Mouse (Mus musculus) forebrain, embryonic 15.5 days (tissue): Measurements from ENCODE around the gene Gm21962. TPM values are rescaled to one million over a fixed set of nuclear protein-coding genes. Genes with fewer than 3 reads are reported as not detected.

Source experiments
- ATAC-seq: fragments of 200-750 bp; cut with Nextera tagmentation; replicated peaks from 2 replicates; pipeline ENCODE4 v1.8.0; 2017; ENCODE audit warnings: mild to moderate bottlenecking, moderate TSS enrichment, moderate library complexity
- H3K27ac ChIP-seq: fragments of 300-500 bp; sonication (generic); replicated peaks from 2 replicates; pipeline ENCODE4 v1.5.1; 2015; ENCODE audit warnings: mild to moderate bottlenecking, inconsistent platforms
- H3K27me3 ChIP-seq: fragments of 300-500 bp; sonication (generic); 2 replicates; pipeline ENCODE4 v1.6.1; 2015; ENCODE audit warnings: inconsistent platforms
- H3K36me3 ChIP-seq: fragments of 300-500 bp; sonication (generic); 2 replicates; pipeline ENCODE4 v1.6.1; 2015; ENCODE audit warnings: mild to moderate bottlenecking, inconsistent platforms
- H3K4me1 ChIP-seq: fragments of 300-500 bp; sonication (generic); 2 replicates; pipeline ENCODE4 v1.6.1; 2015; ENCODE audit warnings: inconsistent platforms
- H3K4me2 ChIP-seq: fragments of 300-500 bp; sonication (generic); replicated peaks from 2 replicates; pipeline ENCODE4 v1.6.1; 2015; ENCODE audit warnings: mild to moderate bottlenecking, inconsistent platforms
- H3K4me3 ChIP-seq: fragments of 300-500 bp; sonication (generic); 2 replicates; pipeline ENCODE4 v1.5.1; 2015; ENCODE audit warnings: mild to moderate bottlenecking, inconsistent platforms
- H3K9ac ChIP-seq: fragments of 300-500 bp; sonication (generic); replicated peaks from 2 replicates; pipeline ENCODE4 v1.6.1; 2015; ENCODE audit warnings: mild to moderate bottlenecking, inconsistent platforms
- H3K9me3 ChIP-seq: fragments of 300-500 bp; sonication (generic); 2 replicates; pipeline ENCODE4 v1.6.1; 2016; ENCODE audit warnings: inconsistent platforms
- WGBS: fragments of 180-500 bp; shearing (Covaris S2); methylation state at CpG from one replicate; pipeline ENCODE4 v1.1.7; 2015; ENCODE audit warnings: mixed read lengths; 5-methylcytosine and 5-hydroxymethylcytosine counted together
- polyA plus RNA-seq: library from polyadenylated mRNA; unstranded; fragments of >200 nt; fragmentation: Nextera tagmentation; extraction: Ambion mirVana; gene quantifications from 2 replicates; pipeline ENCODE4 v1.2.1, GENCODE M21; 2015

Gene Gm21962
- polyA plus RNA-seq, 1 experiment from 2014 or later = not detected

DNA sequence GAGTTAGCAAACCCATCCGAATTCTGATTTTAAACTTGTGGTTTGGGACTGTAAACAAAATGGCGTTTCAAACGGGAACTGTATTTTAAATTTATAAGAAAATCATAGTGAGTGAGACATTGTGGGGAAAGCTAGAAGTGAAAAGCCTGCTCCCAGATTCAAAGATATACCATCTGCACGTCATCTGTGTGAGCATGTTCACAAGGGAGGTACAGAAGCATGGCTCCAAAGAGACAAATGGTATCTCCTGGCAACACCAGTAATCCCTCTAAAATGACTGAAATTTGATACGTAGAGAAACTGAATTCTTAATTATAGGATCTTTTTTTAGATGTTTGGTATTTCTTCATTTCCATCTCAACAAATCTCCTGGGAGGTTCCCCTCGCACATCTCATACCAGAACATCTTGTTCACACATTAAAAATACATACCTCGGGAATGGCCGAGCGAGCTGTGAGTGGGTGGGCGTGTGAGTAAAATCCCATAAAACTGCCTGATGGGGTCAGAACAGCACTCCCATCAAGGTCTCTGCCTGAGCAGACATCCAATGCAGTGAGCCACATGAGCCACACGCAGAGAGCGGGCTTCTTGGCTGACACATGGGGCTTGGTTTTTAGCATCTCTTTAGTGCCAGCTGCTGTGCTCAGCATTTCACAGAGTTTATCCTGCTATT, 23.8 kb upstream of the Gm21962 start:
- H3K9ac ChIP-seq = no peak overlapping the region
- peaks cover 13% of the 10 kb centered on the region for H3K4me1 ChIP-seq
- H3K4me3 ChIP-seq = no peak overlapping the region
- 65% methylated on average over 12 of the region's 12 CpGs for WGBS
- ATAC-seq = peak; percentile 87
- peak overlapping the region; percentile 76 for H3K27ac ChIP-seq
- no peaks in the 10 kb centered on the region for H3K9me3 ChIP-seq
- no peak overlapping the region for H3K4me2 ChIP-seq
- H3K27me3 ChIP-seq = no peaks in the 10 kb centered on the region
- H3K36me3 ChIP-seq = no peaks in the 10 kb centered on the region

DNA sequence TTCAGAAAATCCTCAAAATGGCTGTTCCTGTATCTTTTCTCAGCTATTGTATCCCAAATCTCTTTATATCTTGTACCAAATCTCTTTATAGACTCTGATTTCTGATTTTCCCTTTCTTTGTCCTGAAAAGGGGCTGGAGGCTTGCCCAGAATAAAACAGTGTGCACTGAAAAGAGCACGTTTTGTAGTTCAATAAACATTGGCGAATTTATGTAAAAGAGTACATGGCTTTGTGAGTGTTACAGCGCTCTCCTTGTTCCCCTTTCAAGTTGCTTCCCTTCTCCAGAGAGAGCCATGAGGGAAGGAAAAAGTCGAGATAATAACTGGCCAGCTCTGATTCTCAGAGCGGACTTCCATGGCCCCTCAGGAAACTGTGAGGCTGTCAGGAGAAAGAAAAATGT, 22.2 kb upstream of the Gm21962 start:
- H3K27ac ChIP-seq = no peak overlapping the region

DNA sequence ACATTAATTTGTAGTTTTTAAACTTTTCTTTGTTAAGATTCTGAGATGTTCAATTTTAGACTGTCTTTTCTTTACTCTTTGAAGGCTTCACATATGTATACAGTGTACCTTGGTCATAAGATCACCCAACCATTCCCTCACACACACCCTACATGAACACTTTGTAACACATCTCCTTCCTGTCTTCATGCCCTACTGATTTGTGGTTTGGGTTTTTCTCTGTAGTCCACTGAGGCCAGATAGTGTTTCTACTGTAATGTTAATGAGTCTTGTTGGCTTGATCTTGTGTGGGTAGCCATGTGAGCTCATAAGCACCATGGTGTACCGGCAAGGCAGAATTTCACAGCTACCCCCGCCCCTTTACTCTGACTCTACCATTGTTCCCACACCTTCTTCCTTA, 18.5 kb upstream of the Gm21962 start:
- Histone ChIP-seq H3K4me2 (no peak overlapping the region), H3K27ac (no peak overlapping the region), H3K9me3 (no peaks in the 10 kb centered on the region), H3K36me3 (no peaks in the 10 kb centered on the region), H3K27me3 (no peaks in the 10 kb centered on the region), H3K9ac (no peak overlapping the region), H3K4me1 (peaks cover 10% of the 10 kb centered on the region), H3K4me3 (no peak overlapping the region)
- WGBS = 93% methylated on average over 2 of the region's 2 CpGs
- ATAC-seq = no peak

More for the DNA sequence above, 22.2 kb upstream of the Gm21962 start:
- Histone ChIP-seq H3K9me3 (no peaks in the 10 kb centered on the region), H3K4me1 (peaks cover 12% of the 10 kb centered on the region), H3K27me3 (no peaks in the 10 kb centered on the region), H3K9ac (no peak overlapping the region), H3K36me3 (no peaks in the 10 kb centered on the region), H3K4me2 (no peak overlapping the region), H3K4me3 (no peak overlapping the region)
- no peak; the same call in 1 of the 2 replicates for ATAC-seq
- 14% methylated on average over 5 of the region's 5 CpGs for WGBS

DNA sequence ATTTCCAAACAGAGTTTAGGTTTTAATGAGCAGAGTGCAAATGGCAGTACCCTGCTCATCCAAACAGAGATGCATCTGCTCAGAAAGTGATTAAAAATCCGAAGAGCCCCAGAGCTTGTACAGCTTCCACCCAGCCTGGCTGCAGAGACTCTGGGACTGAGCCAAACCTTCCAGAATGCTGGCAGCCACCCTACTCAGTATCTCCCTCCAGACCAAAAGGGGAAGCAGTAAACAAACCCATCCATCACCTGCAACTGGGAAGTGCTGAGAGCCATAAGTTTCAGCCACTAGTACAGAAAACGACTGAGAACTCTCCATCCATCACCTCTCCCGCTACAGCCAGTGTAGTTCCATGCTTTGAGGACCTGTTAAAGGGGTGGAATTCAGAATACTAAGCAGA, 9.6 kb downstream of the Gm21962 start:
- Histone ChIP-seq H3K4me2 (no peak overlapping the region), H3K9ac (no peak overlapping the region), H3K36me3 (no peaks in the 10 kb centered on the region), H3K4me1 (peaks cover 36% of the 10 kb centered on the region), H3K4me3 (no peak overlapping the region), H3K9me3 (no peaks in the 10 kb centered on the region), H3K27me3 (no peaks in the 10 kb centered on the region), H3K27ac (peak overlapping the region; percentile 70)
- 4% methylated on average over 3 of the region's 3 CpGs for WGBS
- peak; percentile 61 for ATAC-seq

DNA sequence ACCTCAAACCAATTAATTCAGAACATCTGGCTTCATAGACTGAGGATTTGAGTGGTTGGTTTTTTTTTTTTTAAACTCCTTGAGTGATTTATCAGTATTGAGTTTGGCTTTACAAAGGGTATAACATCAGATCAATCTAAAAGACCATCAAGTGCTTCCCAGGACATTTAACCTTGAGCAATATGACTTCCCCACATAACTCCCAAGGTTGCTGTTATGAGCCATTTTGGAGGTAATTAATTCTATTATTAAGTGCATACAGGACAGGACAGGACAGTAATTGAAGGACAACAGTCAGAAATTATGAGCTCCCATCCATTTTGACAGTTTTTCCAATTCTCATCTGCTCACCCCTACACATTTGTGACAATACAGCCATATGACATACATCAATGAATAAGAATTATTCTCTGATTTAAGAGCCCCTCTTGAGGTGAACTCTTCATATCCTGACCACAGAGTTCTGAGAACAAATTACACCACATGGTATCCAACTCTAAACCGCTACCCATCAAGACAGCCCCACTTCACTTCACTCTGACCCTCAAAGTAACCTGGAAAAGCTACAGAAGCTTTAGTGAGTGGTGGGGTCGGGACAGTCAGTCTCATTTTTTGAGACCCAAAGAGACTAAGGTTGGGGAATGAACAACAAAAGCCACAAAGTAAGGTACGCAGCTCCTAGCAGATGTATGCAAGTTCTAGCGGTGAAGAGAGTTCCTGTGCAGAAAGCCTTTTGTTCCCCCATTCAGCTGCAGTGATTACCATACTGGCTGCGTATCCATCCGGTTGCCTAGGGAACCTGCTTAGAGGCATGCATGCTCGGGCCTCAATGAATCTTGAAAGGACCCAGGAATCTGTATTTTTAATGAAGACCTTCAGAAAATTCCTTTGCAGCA, 11.8 kb downstream of the Gm21962 start:
- peak overlapping the region; percentile 20; the same call in 1 of the 2 replicates for H3K4me2 ChIP-seq
- H3K9ac ChIP-seq = no peak overlapping the region
- peaks cover 36% of the 10 kb centered on the region for H3K4me1 ChIP-seq
- H3K27ac ChIP-seq = peak overlapping the region; percentile 81
- H3K27me3 ChIP-seq = no peaks in the 10 kb centered on the region
- no peaks in the 10 kb centered on the region for H3K36me3 ChIP-seq
- peak; percentile 97 for ATAC-seq
- H3K4me3 ChIP-seq = no peak overlapping the region
- no peaks in the 10 kb centered on the region for H3K9me3 ChIP-seq
- WGBS = 4% methylated on average over 7 of the region's 7 CpGs

DNA sequence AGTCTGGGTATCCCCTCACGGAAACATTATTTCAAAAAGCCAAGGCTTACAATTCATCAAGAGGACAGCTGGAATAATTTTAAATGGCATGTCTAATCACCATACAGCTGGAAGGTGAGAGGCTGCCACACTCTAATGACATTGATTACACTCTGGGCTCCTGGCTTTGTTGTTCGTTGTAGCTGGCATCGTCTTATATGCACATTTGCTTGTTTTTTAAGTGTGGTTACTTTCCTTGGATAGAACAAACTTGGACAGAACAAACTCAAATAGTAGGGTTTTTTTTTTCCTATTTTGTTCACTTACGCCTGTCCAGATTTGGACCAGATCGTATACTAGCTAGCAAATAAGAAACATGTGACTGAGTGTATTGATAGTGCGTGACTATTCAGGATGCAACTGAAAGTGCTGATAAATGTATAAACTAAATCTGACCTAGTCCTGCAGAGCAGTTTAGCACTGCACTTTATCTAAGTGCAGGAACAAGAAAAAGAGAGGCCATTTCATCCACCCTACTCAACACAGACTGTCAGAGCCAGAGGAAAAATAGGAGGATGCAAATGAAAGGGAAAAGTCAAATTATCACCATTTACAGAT, 12.6 kb downstream of the Gm21962 start:
- no peaks in the 10 kb centered on the region for H3K36me3 ChIP-seq
- peak overlapping the region; percentile 20; the same call in 1 of the 2 replicates for H3K4me2 ChIP-seq
- WGBS = 4% methylated on average over 6 of the region's 6 CpGs
- H3K27ac ChIP-seq = peak overlapping the region; percentile 81
- no peak overlapping the region for H3K4me3 ChIP-seq
- ATAC-seq = peak; percentile 71
- H3K9ac ChIP-seq = no peak overlapping the region
- no peaks in the 10 kb centered on the region for H3K27me3 ChIP-seq
- no peaks in the 10 kb centered on the region for H3K9me3 ChIP-seq
- peaks cover 36% of the 10 kb centered on the region for H3K4me1 ChIP-seq

DNA sequence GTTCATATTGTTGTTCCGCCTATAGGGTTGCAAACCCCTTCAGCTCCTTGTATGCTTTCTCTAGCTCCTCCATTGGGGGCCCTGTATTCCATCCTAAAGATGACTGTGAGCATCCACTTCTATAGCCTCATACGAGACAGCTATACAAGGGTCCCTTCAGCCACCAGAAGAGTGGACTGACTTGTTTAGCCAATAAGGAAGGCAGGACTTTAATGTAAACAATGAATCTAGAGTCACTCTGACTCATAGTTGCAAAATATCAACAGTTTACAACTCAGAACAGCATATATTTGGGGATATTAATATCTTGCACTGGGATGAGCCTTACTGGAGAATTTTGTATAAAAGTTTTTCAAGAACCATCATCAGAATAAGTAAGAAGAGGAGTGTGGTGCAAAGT, 15.6 kb downstream of the Gm21962 start:
- Histone ChIP-seq H3K4me3 (no peak overlapping the region), H3K36me3 (no peaks in the 10 kb centered on the region), H3K4me2 (no peak overlapping the region), H3K9me3 (no peaks in the 10 kb centered on the region), H3K9ac (no peak overlapping the region), H3K27me3 (no peaks in the 10 kb centered on the region), H3K4me1 (peaks cover 19% of the 10 kb centered on the region), H3K27ac (no peak overlapping the region)
- no peak for ATAC-seq
- WGBS = 92% methylated on average over 2 of the region's 2 CpGs

DNA sequence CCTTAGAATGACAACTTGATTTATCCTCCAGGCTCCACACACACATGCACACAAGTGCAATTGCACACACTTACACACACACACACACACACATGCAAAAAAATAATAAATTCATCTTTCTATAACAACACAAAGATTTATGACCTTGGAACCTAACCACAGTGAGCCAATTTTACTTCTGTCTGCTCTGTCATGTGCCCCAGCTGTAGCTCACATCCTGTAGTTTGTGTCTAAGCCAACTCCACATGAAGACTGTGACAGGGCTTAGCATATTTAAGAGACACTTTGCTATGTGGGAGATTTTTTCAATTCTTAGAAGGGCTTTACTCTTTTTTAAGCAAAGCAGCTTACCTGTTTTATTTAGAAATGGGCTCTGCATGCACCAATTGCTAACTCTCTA, 20.2 kb downstream of the Gm21962 start:
- H3K9me3 ChIP-seq = no peaks in the 10 kb centered on the region
- H3K4me1 ChIP-seq = no peaks in the 10 kb centered on the region
- no peaks in the 10 kb centered on the region for H3K36me3 ChIP-seq
- H3K4me3 ChIP-seq = no peak overlapping the region
- no peaks in the 10 kb centered on the region for H3K27me3 ChIP-seq
- H3K9ac ChIP-seq = no peak overlapping the region
- H3K4me2 ChIP-seq = no peak overlapping the region
- ATAC-seq = no peak
- no peak overlapping the region for H3K27ac ChIP-seq

DNA sequence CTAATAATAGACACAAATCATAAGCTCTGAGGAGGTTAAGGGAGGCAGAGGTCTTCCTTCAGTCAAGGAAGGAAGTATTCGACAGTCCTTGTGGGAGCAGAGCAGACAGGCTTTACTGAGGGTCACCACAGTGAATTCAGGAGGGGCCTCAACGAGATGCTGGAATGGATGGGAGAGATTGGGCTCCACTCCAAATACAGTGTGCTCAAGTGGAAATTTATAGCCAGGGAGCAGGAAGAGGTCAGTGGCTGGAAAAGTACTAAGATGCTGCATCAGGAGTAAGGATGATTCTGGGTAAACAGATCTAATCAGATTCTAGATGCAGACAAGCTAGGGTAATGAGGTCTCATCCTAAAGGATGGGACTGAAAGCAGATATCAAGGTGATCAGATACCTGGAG, 44.6 kb downstream of the Gm21962 start:
- ATAC-seq = no peak
- 58% methylated on average over 2 of the region's 2 CpGs for WGBS

DNA sequence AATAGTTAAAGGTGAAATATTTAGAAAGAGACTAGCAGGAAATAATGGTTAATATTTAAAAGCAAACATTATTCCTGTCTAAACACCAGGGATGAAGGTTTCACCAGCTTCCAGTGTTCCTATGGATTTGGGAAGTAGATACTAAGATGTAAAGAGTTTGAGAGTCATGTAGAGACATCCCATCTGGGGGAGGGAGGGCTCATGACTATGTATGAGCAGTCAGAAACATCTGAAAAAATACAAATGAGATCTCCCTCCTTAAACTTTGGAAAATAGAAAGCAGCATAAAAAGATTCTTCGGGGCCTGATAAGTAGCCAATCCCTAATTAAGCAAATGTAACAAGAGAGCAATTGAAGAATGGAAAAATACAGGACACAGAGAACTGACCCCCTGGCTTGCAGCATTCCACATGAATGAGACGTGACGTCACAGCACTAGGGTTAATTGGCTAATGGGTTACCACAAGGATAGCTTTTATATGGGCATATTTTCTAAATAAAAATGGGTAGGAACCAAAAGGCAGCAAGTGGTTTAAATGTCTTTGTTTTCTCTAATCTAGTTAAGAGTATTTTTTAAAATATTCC, 45.3 kb downstream of the Gm21962 start:
- H3K36me3 ChIP-seq = no peaks in the 10 kb centered on the region
- no peak overlapping the region for H3K27ac ChIP-seq
- H3K9me3 ChIP-seq = no peaks in the 10 kb centered on the region
- no peak overlapping the region for H3K4me3 ChIP-seq
- H3K4me1 ChIP-seq = no peaks in the 10 kb centered on the region; the same call in 1 of the 2 replicates
- H3K27me3 ChIP-seq = no peaks in the 10 kb centered on the region
- no peak overlapping the region for H3K9ac ChIP-seq
- H3K4me2 ChIP-seq = no peak overlapping the region
- ATAC-seq = peak; percentile 46; the same call in 1 of the 2 replicates
- 9% methylated on average over 3 of the region's 3 CpGs for WGBS

More for the DNA sequence above, 44.6 kb downstream of the Gm21962 start:
- Histone ChIP-seq H3K27ac (no peak overlapping the region), H3K9ac (no peak overlapping the region), H3K4me2 (no peak overlapping the region), H3K4me3 (no peak overlapping the region), H3K4me1 (no peaks in the 10 kb centered on the region; the same call in 1 of the 2 replicates), H3K36me3 (no peaks in the 10 kb centered on the region), H3K9me3 (no peaks in the 10 kb centered on the region), H3K27me3 (no peaks in the 10 kb centered on the region)
